Mouse (Mus musculus): ENCODE results near the gene Gm1673. TPM values are rescaled to one million over a fixed set of nuclear protein-coding genes. Genes with fewer than 3 reads are reported as not detected.

Gene Gm1673
- polyA plus RNA-seq, 1 experiment from 2014 or later, result 174 TPM

GRCm38 (mm10) chr5:34000809-34001208 is 17.6 kb downstream of the Gm1673 start:
- Histone ChIP-seq H3K4me3 (no peak overlapping the region), H3K36me3 (no peaks in the 10 kb centered on the region), H3K4me1 (peaks cover 18% of the 10 kb centered on the region), H3K27me3 (ENCODE audit: low read depth, poor library complexity, severe bottlenecking) (peaks cover 46% of the 10 kb centered on the region), H3K27ac (no peak overlapping the region), H3K9me3 (replicated peaks) (no peaks in the 10 kb centered on the region)
- no peak for DNase-seq (ENCODE audit: low spot score)
- 96% methylated on average over 25 of the region's 25 CpGs for WGBS

GRCm38 (mm10) chr5:34001401-34001800 is 18.2 kb downstream of the Gm1673 start:
- Histone ChIP-seq H3K9me3 (replicated peaks) (no peaks in the 10 kb centered on the region), H3K4me1 (peaks cover 12% of the 10 kb centered on the region), H3K27ac (no peak overlapping the region), H3K4me3 (no peak overlapping the region), H3K27me3 (ENCODE audit: low read depth, poor library complexity, severe bottlenecking) (peaks cover 40% of the 10 kb centered on the region), H3K36me3 (no peaks in the 10 kb centered on the region)
- WGBS, result 100% methylated on average over 1 of the region's 1 CpGs
- no peak for DNase-seq (ENCODE audit: low spot score)

GRCm38 (mm10) chr5:34002636-34003035 is 19.4 kb downstream of the Gm1673 start:
- H3K36me3 ChIP-seq, result no peaks in the 10 kb centered on the region
- H3K4me1 ChIP-seq, result peaks cover under 1% of the 10 kb centered on the region; the same call in 1 of the 2 replicates
- H3K9me3 ChIP-seq (replicated peaks), result no peaks in the 10 kb centered on the region
- DNase-seq (ENCODE audit: low spot score), result no peak
- no peak overlapping the region for H3K4me3 ChIP-seq
- peaks cover 28% of the 10 kb centered on the region for H3K27me3 ChIP-seq (ENCODE audit: low read depth, poor library complexity, severe bottlenecking)
- H3K27ac ChIP-seq, result no peak overlapping the region
- 89% methylated on average over 4 of the region's 4 CpGs for WGBS

DNA sequence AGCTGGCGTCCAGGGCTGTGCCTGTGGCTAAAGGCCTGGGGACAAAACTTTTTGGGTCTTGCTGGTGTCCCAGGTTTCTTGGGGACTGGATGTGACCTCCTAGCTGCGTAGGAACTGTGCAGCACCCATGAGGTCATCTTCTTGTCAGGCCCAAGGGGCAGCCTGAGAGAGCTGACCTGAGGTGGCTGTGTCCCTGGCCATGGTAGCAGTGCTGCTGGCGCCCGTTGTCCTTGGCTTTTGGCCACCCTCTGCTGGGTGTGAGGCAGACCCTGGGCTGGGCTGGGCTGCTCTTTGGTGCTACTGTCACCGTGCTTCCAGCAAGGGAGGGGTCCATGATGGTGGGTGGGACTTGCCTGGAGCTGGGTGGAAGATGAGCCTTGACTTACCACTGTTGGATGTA is 21.4 kb downstream of the Gm1673 start:
- Histone ChIP-seq H3K27ac (no peak overlapping the region), H3K4me3 (no peak overlapping the region), H3K27me3 (ENCODE audit: low read depth, poor library complexity, severe bottlenecking) (peaks cover 8% of the 10 kb centered on the region), H3K4me1 (no peaks in the 10 kb centered on the region), H3K36me3 (no peaks in the 10 kb centered on the region), H3K9me3 (replicated peaks) (no peaks in the 10 kb centered on the region)
- WGBS, result 84% methylated on average over 5 of the region's 5 CpGs
- no peak for DNase-seq (ENCODE audit: low spot score)

GRCm38 (mm10) chr5:34006832-34007231 is 23.6 kb downstream of the Gm1673 start:
- H3K27ac ChIP-seq, result no peak overlapping the region
- WGBS, result 91% methylated on average over 4 of the region's 4 CpGs
- no peak overlapping the region for H3K4me3 ChIP-seq
- no peaks in the 10 kb centered on the region for H3K4me1 ChIP-seq
- H3K27me3 ChIP-seq (ENCODE audit: low read depth, poor library complexity, severe bottlenecking), result peaks cover 4% of the 10 kb centered on the region; the same call in 1 of the 2 replicates
- no peaks in the 10 kb centered on the region for H3K36me3 ChIP-seq
- no peak for DNase-seq (ENCODE audit: low spot score)
- no peaks in the 10 kb centered on the region for H3K9me3 ChIP-seq (replicated peaks)

DNA sequence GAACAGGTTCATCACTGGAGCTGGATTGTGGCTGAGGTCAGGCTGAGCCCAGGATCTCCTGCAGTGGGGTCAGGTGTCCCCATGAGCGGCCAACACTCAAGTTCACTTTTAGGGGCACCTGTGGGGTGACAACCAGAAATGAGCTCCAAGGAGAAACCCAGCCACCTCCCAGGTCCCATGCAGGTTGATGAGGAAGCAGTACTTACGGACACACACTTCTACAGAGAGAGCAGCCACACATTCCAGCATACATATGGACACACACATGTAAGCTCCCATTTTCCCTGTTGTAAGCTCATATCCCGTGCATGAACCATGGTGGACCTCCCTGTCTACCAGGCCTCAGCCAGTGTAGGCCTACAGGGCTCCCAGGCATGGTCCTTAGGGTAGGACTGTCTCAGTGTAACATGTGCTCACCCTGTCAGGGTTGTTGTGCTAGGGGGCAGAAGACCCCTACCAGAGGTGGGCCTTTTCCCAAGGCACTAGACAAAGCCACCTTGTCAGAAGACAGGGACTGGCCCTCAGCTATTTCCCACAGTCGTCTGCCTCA is 24.2 kb downstream of the Gm1673 start:
- DNase-seq (ENCODE audit: low spot score), result no peak
- WGBS, result 87% methylated on average over 4 of the region's 4 CpGs

GRCm38 (mm10) chr5:34014652-34015051 is 31.4 kb downstream of the Gm1673 start:
- no peak overlapping the region for H3K4me3 ChIP-seq
- DNase-seq (ENCODE audit: low spot score), result no peak
- 76% methylated on average over 1 of the region's 1 CpGs for WGBS
- no peaks in the 10 kb centered on the region for H3K36me3 ChIP-seq
- no peaks in the 10 kb centered on the region for H3K9me3 ChIP-seq (replicated peaks)
- H3K4me1 ChIP-seq, result no peaks in the 10 kb centered on the region
- no peak overlapping the region for H3K27ac ChIP-seq
- H3K27me3 ChIP-seq (ENCODE audit: low read depth, poor library complexity, severe bottlenecking), result peaks cover 4% of the 10 kb centered on the region; the same call in 1 of the 2 replicates

More for the DNA sequence above, 24.2 kb downstream of the Gm1673 start:
- Histone ChIP-seq H3K4me3 (no peak overlapping the region), H3K27me3 (ENCODE audit: low read depth, poor library complexity, severe bottlenecking) (peaks cover 4% of the 10 kb centered on the region; the same call in 1 of the 2 replicates), H3K27ac (no peak overlapping the region), H3K36me3 (no peaks in the 10 kb centered on the region), H3K4me1 (no peaks in the 10 kb centered on the region), H3K9me3 (replicated peaks) (no peaks in the 10 kb centered on the region)

GRCm38 (mm10) chr5:34018968-34019367 is 35.7 kb downstream of the Gm1673 start:
- no peaks in the 10 kb centered on the region for H3K9me3 ChIP-seq (replicated peaks)
- H3K36me3 ChIP-seq, result no peaks in the 10 kb centered on the region
- no peak overlapping the region for H3K4me3 ChIP-seq
- H3K27me3 ChIP-seq (ENCODE audit: low read depth, poor library complexity, severe bottlenecking), result no peaks in the 10 kb centered on the region
- 83% methylated on average over 4 of the region's 4 CpGs for WGBS
- no peak overlapping the region for H3K27ac ChIP-seq
- DNase-seq (ENCODE audit: low spot score), result no peak
- no peaks in the 10 kb centered on the region for H3K4me1 ChIP-seq

GRCm38 (mm10) chr5:34030101-34030500 is 46.9 kb downstream of the Gm1673 start:
- Histone ChIP-seq H3K36me3 (no peaks in the 10 kb centered on the region), H3K27me3 (ENCODE audit: low read depth, poor library complexity, severe bottlenecking) (no peaks in the 10 kb centered on the region), H3K4me1 (no peaks in the 10 kb centered on the region; the same call in 1 of the 2 replicates), H3K4me3 (no peak overlapping the region), H3K9me3 (replicated peaks) (no peaks in the 10 kb centered on the region), H3K27ac (no peak overlapping the region)
- no peak for DNase-seq (ENCODE audit: low spot score)
- WGBS, result 66% methylated on average over 4 of the region's 4 CpGs

DNA sequence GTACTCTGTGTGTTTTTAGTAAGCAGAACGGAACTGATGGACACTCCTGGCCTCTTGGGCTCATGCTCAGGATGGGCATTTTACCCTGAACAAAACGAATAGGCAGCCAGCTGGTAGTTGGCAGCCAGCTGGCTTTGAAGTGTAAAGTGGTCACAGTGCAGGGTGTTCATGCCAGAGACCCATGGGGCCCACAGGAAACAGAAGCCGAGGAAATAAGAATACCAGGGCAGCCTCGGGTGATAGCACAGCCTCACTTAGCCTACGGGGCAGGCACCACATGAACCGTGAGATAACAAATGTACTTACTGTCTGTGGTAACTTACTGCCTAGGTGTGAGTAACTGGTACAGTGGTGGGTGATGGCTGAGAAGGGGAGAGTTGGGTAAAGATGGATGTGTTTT is 47.8 kb downstream of the Gm1673 start:
- Histone ChIP-seq H3K27ac (no peak overlapping the region), H3K9me3 (replicated peaks) (no peaks in the 10 kb centered on the region), H3K36me3 (no peaks in the 10 kb centered on the region), H3K4me3 (no peak overlapping the region), H3K27me3 (ENCODE audit: low read depth, poor library complexity, severe bottlenecking) (no peaks in the 10 kb centered on the region), H3K4me1 (no peaks in the 10 kb centered on the region; the same call in 1 of the 2 replicates)
- 82% methylated on average over 6 of the region's 6 CpGs for WGBS
- DNase-seq (ENCODE audit: low spot score), result no peak

DNA sequence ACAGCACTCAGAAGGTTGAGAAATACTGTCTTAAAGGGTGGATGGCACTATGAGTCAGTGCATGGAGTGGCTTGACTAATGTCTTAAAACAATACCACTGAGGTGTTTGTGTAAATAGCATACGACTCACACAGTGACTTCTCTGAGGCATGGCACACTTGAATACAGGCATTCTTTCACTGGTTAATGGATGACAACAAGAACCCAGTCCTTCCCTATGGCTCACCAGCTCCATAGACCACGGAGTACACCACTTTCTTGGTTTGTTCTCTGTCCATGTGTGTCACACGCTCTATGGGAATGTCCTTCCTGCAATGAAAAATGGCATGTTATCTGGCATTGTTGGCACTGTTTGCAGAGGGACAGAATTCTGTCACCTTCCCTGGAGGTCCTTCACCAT is 49.3 kb downstream of the Gm1673 start:
- Histone ChIP-seq H3K9me3 (replicated peaks) (no peaks in the 10 kb centered on the region), H3K27me3 (ENCODE audit: low read depth, poor library complexity, severe bottlenecking) (no peaks in the 10 kb centered on the region), H3K4me3 (no peak overlapping the region), H3K36me3 (no peaks in the 10 kb centered on the region), H3K4me1 (no peaks in the 10 kb centered on the region; the same call in 1 of the 2 replicates), H3K27ac (no peak overlapping the region)
- WGBS, result 86% methylated on average over 3 of the region's 3 CpGs
- DNase-seq (ENCODE audit: low spot score), result no peak
